Mouse (Mus musculus): ENCODE measurements around the gene Fgd6. TPM values are rescaled to one million over a fixed set of nuclear protein-coding genes. Genes with fewer than 3 reads are reported as not detected.

Fgd6 gene
- polyA plus RNA-seq, 1 experiment = 2.0 TPM

DNA sequence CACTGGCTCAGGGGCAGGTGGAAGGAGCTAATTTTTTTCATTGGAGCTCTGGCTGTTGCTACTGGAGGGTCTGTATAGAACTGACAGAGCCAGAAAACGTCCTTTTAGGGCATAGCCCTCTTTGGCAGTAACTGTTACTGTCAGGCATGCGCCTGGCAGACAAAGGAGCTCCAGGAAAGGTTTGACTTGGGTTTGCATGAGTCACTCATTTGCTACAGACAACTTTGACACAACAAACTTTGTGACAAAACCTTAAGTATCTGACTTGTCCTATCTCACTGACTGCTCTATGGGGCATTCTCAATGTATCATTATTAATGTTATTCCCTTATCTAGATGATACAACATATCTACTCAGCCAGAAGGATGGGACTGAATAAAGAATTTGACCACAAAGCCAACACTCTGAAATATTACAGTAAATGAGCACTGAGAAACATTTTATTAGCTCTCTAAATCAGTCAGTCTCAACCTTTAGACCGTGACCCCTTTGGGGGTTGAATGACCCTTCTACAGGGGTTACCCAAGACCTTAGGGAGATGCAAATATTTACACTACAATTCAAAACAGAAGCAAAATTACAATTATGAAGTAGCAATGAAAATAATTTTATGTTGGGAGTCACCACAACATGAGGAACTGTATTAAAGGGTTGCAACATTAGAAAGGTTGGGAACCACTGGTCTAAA lies 25.7 kb upstream of the Fgd6 start:
- 94% methylated on average over 3 of the region's 3 CpGs for WGBS
- no peak overlapping the region for H3K27ac ChIP-seq (ENCODE audit: control insufficient read depth, insufficient read depth, low read length)

DNA sequence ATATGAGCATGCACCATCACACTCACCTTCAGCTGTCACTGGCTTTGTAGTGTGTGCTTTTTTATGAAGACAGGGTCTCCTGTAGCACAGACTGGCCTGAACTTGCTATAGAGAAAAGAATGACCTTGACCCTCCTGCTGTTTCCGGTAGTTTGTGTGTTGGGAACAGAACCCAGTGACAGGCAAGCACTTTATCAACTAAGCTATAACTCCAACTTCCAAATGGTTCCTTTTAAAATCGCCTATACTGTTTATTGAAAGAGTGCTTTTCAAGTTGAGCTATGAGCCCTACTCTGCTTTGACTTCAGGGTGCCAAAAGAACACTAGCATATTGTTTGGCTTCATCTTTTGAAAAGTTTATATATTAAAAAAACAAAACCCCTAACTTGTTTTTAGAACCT lies 24.8 kb upstream of the Fgd6 start:
- H3K27me3 ChIP-seq (ENCODE audit: control insufficient read depth, insufficient read depth, low read length) = no peaks in the 10 kb centered on the region
- 93% methylated on average over 2 of the region's 2 CpGs for WGBS
- TF ChIP-seq POLR2A (IDR thresholded peaks at IDR 0.05; ENCODE audit: control insufficient read depth, extremely low read depth, insufficient read depth, low read length, poor library complexity) (no peak), CTCF (IDR thresholded peaks at IDR 0.05; ENCODE audit: borderline replicate concordance, control insufficient read depth, extremely low read depth, insufficient read depth, low read length, poor library complexity) (no peak)
- H3K4me3 ChIP-seq (ENCODE audit: control insufficient read depth, insufficient read depth, low read length) = no peak overlapping the region
- no peak for DNase-seq
- H3K36me3 ChIP-seq (ENCODE audit: control insufficient read depth, insufficient read depth, low read length) = peaks cover 4% of the 10 kb centered on the region; the same call in 1 of the 2 replicates
- H3K4me1 ChIP-seq (replicated peaks; ENCODE audit: control insufficient read depth, insufficient read depth, low read length) = no peaks in the 10 kb centered on the region
- no peak overlapping the region for H3K27ac ChIP-seq (ENCODE audit: control insufficient read depth, insufficient read depth, low read length)

More for the DNA sequence above, 25.7 kb upstream of the Fgd6 start:
- no peak for TF ChIP-seq CTCF (IDR thresholded peaks at IDR 0.05; ENCODE audit: borderline replicate concordance, control insufficient read depth, extremely low read depth, insufficient read depth, low read length, poor library complexity)
- H3K4me3 ChIP-seq (ENCODE audit: control insufficient read depth, insufficient read depth, low read length) = no peak overlapping the region
- H3K36me3 ChIP-seq (ENCODE audit: control insufficient read depth, insufficient read depth, low read length) = peaks cover 6% of the 10 kb centered on the region; the same call in 1 of the 2 replicates
- no peaks in the 10 kb centered on the region for H3K4me1 ChIP-seq (replicated peaks; ENCODE audit: control insufficient read depth, insufficient read depth, low read length)
- no peaks in the 10 kb centered on the region for H3K27me3 ChIP-seq (ENCODE audit: control insufficient read depth, insufficient read depth, low read length)
- no peak for DNase-seq

DNA sequence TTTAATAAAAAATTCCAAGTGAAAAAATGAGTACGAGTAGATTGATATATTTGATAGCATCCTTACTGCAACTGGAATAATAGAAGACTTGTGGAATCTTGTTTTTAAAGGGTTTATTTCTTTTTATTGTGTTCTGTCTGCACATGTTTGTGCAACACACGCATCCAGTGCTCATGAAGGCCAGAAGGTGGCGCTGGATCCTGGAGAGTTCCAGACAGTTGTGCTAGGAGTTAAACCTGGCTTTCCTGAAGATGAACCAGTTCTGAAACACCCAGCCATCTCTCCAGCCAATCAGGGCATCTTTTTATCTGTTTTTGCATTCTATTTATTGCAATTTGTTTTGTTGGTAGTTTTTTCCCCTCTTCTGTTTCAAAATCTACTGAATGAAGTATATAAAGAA lies 22.6 kb upstream of the Fgd6 start:
- Histone ChIP-seq H3K36me3 (ENCODE audit: control insufficient read depth, insufficient read depth, low read length) (no peaks in the 10 kb centered on the region), H3K27me3 (ENCODE audit: control insufficient read depth, insufficient read depth, low read length) (no peaks in the 10 kb centered on the region), H3K27ac (ENCODE audit: control insufficient read depth, insufficient read depth, low read length) (no peak overlapping the region), H3K4me3 (ENCODE audit: control insufficient read depth, insufficient read depth, low read length) (no peak overlapping the region), H3K4me1 (replicated peaks; ENCODE audit: control insufficient read depth, insufficient read depth, low read length) (no peaks in the 10 kb centered on the region)
- TF ChIP-seq POLR2A (IDR thresholded peaks at IDR 0.05; ENCODE audit: control insufficient read depth, extremely low read depth, insufficient read depth, low read length, poor library complexity) (no peak), CTCF (IDR thresholded peaks at IDR 0.05; ENCODE audit: borderline replicate concordance, control insufficient read depth, extremely low read depth, insufficient read depth, low read length, poor library complexity) (no peak)
- peak; percentile 51 for DNase-seq
- 63% methylated on average over 3 of the region's 3 CpGs for WGBS

DNA sequence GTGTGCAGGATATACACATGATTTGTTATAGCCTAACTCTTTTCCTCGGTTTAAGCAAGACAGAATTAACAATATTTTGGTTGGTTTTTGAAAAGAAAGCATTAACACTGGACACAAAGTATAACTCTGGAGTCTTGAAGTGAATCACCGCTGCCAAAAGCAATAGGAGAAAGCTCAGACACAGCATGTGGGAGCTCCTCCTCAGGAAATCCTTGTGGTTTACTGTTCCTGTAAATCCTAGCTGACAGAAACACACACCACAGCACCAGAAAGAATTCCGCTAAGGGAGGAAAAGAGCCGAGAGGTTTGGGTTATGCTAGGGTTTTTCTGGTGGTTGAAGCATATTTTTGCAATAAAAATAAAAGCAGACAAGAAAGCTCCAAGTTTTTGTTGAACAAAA lies 21.6 kb upstream of the Fgd6 start:
- TF ChIP-seq CTCF (IDR thresholded peaks at IDR 0.05; ENCODE audit: borderline replicate concordance, control insufficient read depth, extremely low read depth, insufficient read depth, low read length, poor library complexity) (no peak), POLR2A (IDR thresholded peaks at IDR 0.05; ENCODE audit: control insufficient read depth, extremely low read depth, insufficient read depth, low read length, poor library complexity) (no peak)
- H3K4me3 ChIP-seq (ENCODE audit: control insufficient read depth, insufficient read depth, low read length) = no peak overlapping the region
- H3K27me3 ChIP-seq (ENCODE audit: control insufficient read depth, insufficient read depth, low read length) = no peaks in the 10 kb centered on the region
- DNase-seq = no peak
- no peaks in the 10 kb centered on the region for H3K36me3 ChIP-seq (ENCODE audit: control insufficient read depth, insufficient read depth, low read length)
- H3K4me1 ChIP-seq (replicated peaks; ENCODE audit: control insufficient read depth, insufficient read depth, low read length) = no peaks in the 10 kb centered on the region
- 39% methylated on average over 4 of the region's 4 CpGs for WGBS
- no peak overlapping the region for H3K27ac ChIP-seq (ENCODE audit: control insufficient read depth, insufficient read depth, low read length)

DNA sequence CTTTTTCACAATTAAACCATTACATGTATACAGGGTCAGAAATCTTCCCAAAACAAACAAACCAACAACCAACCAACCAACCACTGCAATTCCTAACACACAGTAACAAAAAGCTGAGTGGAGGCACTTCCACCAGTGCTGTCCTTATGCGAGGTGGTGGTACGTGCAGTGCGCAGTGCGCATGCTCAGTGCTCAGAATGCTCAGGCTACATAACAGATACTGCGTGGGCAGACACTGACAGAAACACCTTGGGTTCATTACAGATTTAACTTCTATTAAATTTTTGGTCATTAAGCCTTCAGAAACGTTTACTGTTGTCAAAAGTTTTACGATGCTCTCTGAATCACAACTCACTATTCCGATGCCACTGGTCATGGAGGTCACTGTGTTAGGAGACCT lies 18.3 kb upstream of the Fgd6 start:
- Histone ChIP-seq H3K4me3 (ENCODE audit: control insufficient read depth, insufficient read depth, low read length) (no peak overlapping the region), H3K36me3 (ENCODE audit: control insufficient read depth, insufficient read depth, low read length) (no peaks in the 10 kb centered on the region), H3K4me1 (replicated peaks; ENCODE audit: control insufficient read depth, insufficient read depth, low read length) (no peaks in the 10 kb centered on the region), H3K27ac (ENCODE audit: control insufficient read depth, insufficient read depth, low read length) (no peak overlapping the region), H3K27me3 (ENCODE audit: control insufficient read depth, insufficient read depth, low read length) (no peaks in the 10 kb centered on the region)
- TF ChIP-seq POLR2A (IDR thresholded peaks at IDR 0.05; ENCODE audit: control insufficient read depth, extremely low read depth, insufficient read depth, low read length, poor library complexity) (no peak), CTCF (IDR thresholded peaks at IDR 0.05; ENCODE audit: borderline replicate concordance, control insufficient read depth, extremely low read depth, insufficient read depth, low read length, poor library complexity) (no peak)
- 97% methylated on average over 8 of the region's 8 CpGs for WGBS
- no peak for DNase-seq

DNA sequence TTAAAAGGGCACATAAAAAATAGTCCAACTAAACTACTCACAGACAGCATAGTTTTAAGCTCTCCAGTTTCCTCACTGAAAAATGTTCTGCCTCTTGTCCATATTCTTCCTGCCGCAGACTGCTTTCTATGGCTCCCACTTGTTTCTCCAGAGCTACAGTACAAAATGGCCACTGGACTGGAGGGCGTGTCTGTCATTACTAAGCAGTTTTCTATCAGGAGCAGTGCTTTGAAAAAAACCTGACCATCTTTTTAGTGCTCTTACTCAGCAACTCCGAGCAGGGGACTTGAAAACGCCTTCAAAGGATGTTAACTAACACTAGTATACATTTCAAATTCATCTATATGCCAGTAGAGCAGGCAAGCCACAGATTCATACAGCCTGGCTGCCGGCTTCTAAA lies 15.2 kb upstream of the Fgd6 start:
- no peak overlapping the region for H3K27ac ChIP-seq (ENCODE audit: control insufficient read depth, insufficient read depth, low read length)
- H3K36me3 ChIP-seq (ENCODE audit: control insufficient read depth, insufficient read depth, low read length) = no peaks in the 10 kb centered on the region
- no peaks in the 10 kb centered on the region for H3K4me1 ChIP-seq (replicated peaks; ENCODE audit: control insufficient read depth, insufficient read depth, low read length)
- DNase-seq = no peak
- no peaks in the 10 kb centered on the region for H3K27me3 ChIP-seq (ENCODE audit: control insufficient read depth, insufficient read depth, low read length)
- no peak for TF ChIP-seq CTCF (IDR thresholded peaks at IDR 0.05; ENCODE audit: borderline replicate concordance, control insufficient read depth, extremely low read depth, insufficient read depth, low read length, poor library complexity)
- TF ChIP-seq POLR2A (IDR thresholded peaks at IDR 0.05; ENCODE audit: control insufficient read depth, extremely low read depth, insufficient read depth, low read length, poor library complexity) = no peak
- H3K4me3 ChIP-seq (ENCODE audit: control insufficient read depth, insufficient read depth, low read length) = no peak overlapping the region
- 89% methylated on average over 5 of the region's 5 CpGs for WGBS

DNA sequence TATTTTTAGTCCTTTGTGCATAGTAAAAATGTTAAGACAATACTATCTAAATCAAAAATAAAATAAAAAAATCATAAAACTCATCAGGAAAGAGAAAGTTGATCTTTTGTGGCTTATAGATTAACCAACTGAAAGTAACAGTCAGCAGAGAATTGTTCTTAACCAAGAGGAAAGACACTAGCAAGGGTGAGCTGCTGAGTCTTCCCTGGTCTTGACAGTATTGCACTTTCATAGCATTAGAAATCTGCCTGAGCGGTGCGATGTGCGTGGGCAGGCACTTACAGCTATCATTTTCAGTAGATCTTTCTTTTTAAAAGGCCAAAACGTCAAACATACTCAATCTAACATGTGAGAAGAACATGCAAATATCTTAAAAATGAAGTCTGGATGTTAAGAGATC lies 14.7 kb upstream of the Fgd6 start:
- 89% methylated on average over 4 of the region's 4 CpGs for WGBS
- no peak for DNase-seq
- Histone ChIP-seq H3K4me3 (ENCODE audit: control insufficient read depth, insufficient read depth, low read length) (no peak overlapping the region), H3K4me1 (replicated peaks; ENCODE audit: control insufficient read depth, insufficient read depth, low read length) (no peaks in the 10 kb centered on the region), H3K36me3 (ENCODE audit: control insufficient read depth, insufficient read depth, low read length) (no peaks in the 10 kb centered on the region), H3K27me3 (ENCODE audit: control insufficient read depth, insufficient read depth, low read length) (no peaks in the 10 kb centered on the region), H3K27ac (ENCODE audit: control insufficient read depth, insufficient read depth, low read length) (no peak overlapping the region)
- TF ChIP-seq CTCF (IDR thresholded peaks at IDR 0.05; ENCODE audit: borderline replicate concordance, control insufficient read depth, extremely low read depth, insufficient read depth, low read length, poor library complexity) = no peak
- TF ChIP-seq POLR2A (IDR thresholded peaks at IDR 0.05; ENCODE audit: control insufficient read depth, extremely low read depth, insufficient read depth, low read length, poor library complexity) = no peak
